Mouse (Mus musculus): ENCODE results near the gene Hspbp1. TPM values are rescaled to one million over a fixed set of nuclear protein-coding genes. Genes with fewer than 3 reads are reported as not detected.
A peak's percentile ranks its signal among the peaks of the same experiment; 100 is the strongest.

Hspbp1 gene
- total RNA-seq, 2 experiments from 2014 or later, result 102 to 108 TPM

GRCm38 (mm10) chr7:4671956-4672355 is 12.9 kb downstream of the Hspbp1 start:
- DNase-seq (ENCODE audit: low spot score in 2 of 2), result no peak
- intact Hi-C loops (cut with DNase I), result no loop called here

GRCm38 (mm10) chr7:4670655-4671255 is 14.1 kb downstream of the Hspbp1 start:
- intact Hi-C loops (cut with DNase I), result no loop called here
- no peak for DNase-seq (ENCODE audit: low spot score in 2 of 2)

GRCm38 (mm10) chr7:4669156-4669555 is 15.7 kb downstream of the Hspbp1 start:
- intact Hi-C loops (cut with DNase I), result no loop called here
- DNase-seq (ENCODE audit: low spot score in 2 of 2), result no peak

GRCm38 (mm10) chr7:4668506-4668905 is 16.4 kb downstream of the Hspbp1 start:
- DNase-seq (ENCODE audit: low spot score in 2 of 2), result no peak
- intact Hi-C loops (cut with DNase I), result no loop called here

GRCm38 (mm10) chr7:4666871-4667270 is 18.0 kb downstream of the Hspbp1 start:
- intact Hi-C loops (cut with DNase I), result no loop called here
- no peak for DNase-seq (ENCODE audit: low spot score in 2 of 2)

GRCm38 (mm10) chr7:4663742-4664141 is 21.1 kb downstream of the Hspbp1 start:
- intact Hi-C loops (cut with DNase I), result no loop called here

GRCm38 (mm10) chr7:4663179-4663578 is 21.7 kb downstream of the Hspbp1 start:
- no peak for DNase-seq (ENCODE audit: low spot score in 2 of 2)
- intact Hi-C loops (cut with DNase I), result no loop called here

More at GRCm38 (mm10) chr7:4663742-4664141, 21.1 kb downstream of the Hspbp1 start:
- no peak for DNase-seq (ENCODE audit: low spot score in 2 of 2)

GRCm38 (mm10) chr7:4659911-4660443 is 24.9 kb downstream of the Hspbp1 start:
- DNase-seq (ENCODE audit: low spot score in 2 of 2), result peak in 1 of 2 experiments; percentile 66
- intact Hi-C loops (cut with DNase I), result no loop called here

GRCm38 (mm10) chr7:4658912-4659551 is 25.8 kb downstream of the Hspbp1 start, which contains the start of gene Ppp6r1:
Gene Ppp6r1 (minus strand): TSS chr7:4659019.
- peak; percentile 98 for DNase-seq (ENCODE audit: low spot score in 2 of 2)
- intact Hi-C loops (cut with DNase I), result no loop called here

GRCm38 (mm10) chr7:4658128-4658907 is 26.6 kb downstream of the Hspbp1 start:
- intact Hi-C loops (cut with DNase I), result no loop called here
- DNase-seq (ENCODE audit: low spot score in 2 of 2), result peak; percentile 59 to 62

GRCm38 (mm10) chr7:4657521-4658127 is 27.2 kb downstream of the Hspbp1 start:
- intact Hi-C loops (cut with DNase I), result no loop called here

GRCm38 (mm10) chr7:4656818-4657217 is 28.1 kb downstream of the Hspbp1 start:
- DNase-seq (ENCODE audit: low spot score in 2 of 2), result no peak
- intact Hi-C loops (cut with DNase I), result no loop called here

More at GRCm38 (mm10) chr7:4657521-4658127, 27.2 kb downstream of the Hspbp1 start:
- peak in 1 of 2 experiments; percentile 32 for DNase-seq (ENCODE audit: low spot score in 2 of 2)

- no peak for DNase-seq (ENCODE audit: low spot score in 2 of 2)
- intact Hi-C loops (cut with DNase I), result no loop called here
Measured at GRCm38 (mm10) chr7:4655916-4656315, 29.0 kb downstream of the Hspbp1 start.

- intact Hi-C loops (cut with DNase I), result no loop called here
- no peak for DNase-seq (ENCODE audit: low spot score in 2 of 2)
Measured at GRCm38 (mm10) chr7:4655393-4655792, 29.5 kb downstream of the Hspbp1 start.

GRCm38 (mm10) chr7:4654221-4654620 is 30.6 kb downstream of the Hspbp1 start:
- intact Hi-C loops (cut with DNase I), result no loop called here

GRCm38 (mm10) chr7:4653780-4654179 is 31.1 kb downstream of the Hspbp1 start:
- intact Hi-C loops (cut with DNase I), result no loop called here
- peak; percentile 53 to 70 for DNase-seq (ENCODE audit: low spot score in 2 of 2)

More at GRCm38 (mm10) chr7:4654221-4654620, 30.6 kb downstream of the Hspbp1 start:
- DNase-seq (ENCODE audit: low spot score in 2 of 2), result no peak

- intact Hi-C loops (cut with DNase I), result no loop called here
Measured at GRCm38 (mm10) chr7:4653351-4653750, 31.5 kb downstream of the Hspbp1 start.

GRCm38 (mm10) chr7:4652726-4653125 is 32.1 kb downstream of the Hspbp1 start:
- DNase-seq (ENCODE audit: low spot score in 2 of 2), result no peak
- intact Hi-C loops (cut with DNase I), result no loop called here

More at GRCm38 (mm10) chr7:4653351-4653750, 31.5 kb downstream of the Hspbp1 start:
- DNase-seq (ENCODE audit: low spot score in 2 of 2), result no peak

- DNase-seq (ENCODE audit: low spot score in 2 of 2), result no peak
- intact Hi-C loops (cut with DNase I), result no loop called here
Measured at GRCm38 (mm10) chr7:4651581-4651980, 33.3 kb downstream of the Hspbp1 start.

- intact Hi-C loops (cut with DNase I), result no loop called here
Measured at GRCm38 (mm10) chr7:4647992-4648391, 36.9 kb downstream of the Hspbp1 start.

More at GRCm38 (mm10) chr7:4647992-4648391, 36.9 kb downstream of the Hspbp1 start:
- no peak for DNase-seq (ENCODE audit: low spot score in 2 of 2)

Data from left cerebral cortex, postnatal 14 days (tissue).